Mouse (Mus musculus): Measurements from ENCODE around the gene Myrfl. TPM values are rescaled to one million over a fixed set of nuclear protein-coding genes. Genes with fewer than 3 reads are reported as not detected.
A peak's percentile ranks its signal among the peaks of the same experiment; 100 is the strongest.

Gene Myrfl
- total RNA-seq, 2 experiments from 2014 or later: 0.08 to 0.25 TPM

DNA sequence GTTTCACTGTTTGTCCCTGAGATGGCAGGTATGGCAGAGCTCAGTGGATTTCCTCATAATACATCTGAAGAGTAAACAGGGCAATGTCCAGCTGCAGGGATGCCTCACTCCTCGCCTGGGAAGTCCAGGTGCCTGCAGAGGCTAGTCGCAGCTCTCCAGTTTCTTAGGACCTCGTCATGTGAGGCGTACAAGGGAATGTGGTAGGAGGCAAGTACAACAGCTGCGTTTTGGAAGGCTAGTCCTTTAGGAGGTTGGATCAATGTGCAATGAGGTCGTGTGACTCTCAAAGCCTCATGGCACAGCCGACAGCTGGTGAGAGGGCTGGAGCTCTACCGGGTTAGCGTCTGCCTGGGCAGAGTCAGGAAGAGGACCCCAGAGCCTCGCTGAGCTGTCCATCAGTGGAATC, 7.8 kb upstream of the Myrfl start:
- no peak overlapping the region for H3K27ac ChIP-seq
- no peak overlapping the region for H3K4me3 ChIP-seq
- DNase-seq: no peak
- no peak for TF ChIP-seq CTCF (IDR thresholded peaks at IDR 0.05)
- intact Hi-C loops (cut with DNase I): no loop called here

DNA sequence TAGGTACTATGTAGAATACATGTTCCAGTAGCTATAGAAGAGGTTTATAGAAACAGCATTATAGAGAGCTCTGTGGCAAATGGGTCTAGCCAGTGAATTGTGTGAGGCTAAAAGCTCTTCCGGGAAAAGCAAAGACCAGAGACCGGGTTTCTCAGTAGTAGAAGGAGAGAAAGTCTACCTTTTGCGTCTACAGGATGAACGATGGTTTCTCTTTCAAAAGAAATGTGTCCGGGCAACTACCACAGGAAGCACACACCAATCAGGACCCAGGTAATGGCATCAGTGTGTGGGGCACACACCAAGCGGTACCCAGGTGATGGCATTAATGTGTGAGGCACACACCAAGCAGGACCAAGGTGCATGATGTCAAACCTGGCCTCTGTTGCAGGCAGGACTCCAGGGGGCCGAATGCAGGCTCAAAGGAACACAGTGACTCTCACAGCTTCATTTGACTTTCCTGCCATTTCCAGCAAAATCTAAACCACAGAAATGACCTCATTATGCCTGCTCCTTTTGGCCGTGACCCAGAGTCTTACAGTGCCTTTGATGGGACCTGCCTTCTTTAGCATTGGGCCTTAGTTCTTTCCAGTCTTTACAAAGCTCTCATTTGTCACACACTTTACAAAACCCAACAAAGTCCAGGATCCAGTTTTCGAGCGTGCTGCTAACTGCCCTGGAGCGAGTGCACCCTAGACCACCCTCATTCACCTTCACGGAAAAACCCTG, 1.4 kb downstream of the Myrfl start:
- no peak for TF ChIP-seq CTCF (IDR thresholded peaks at IDR 0.05)
- intact Hi-C loops (cut with DNase I): no loop called here
- DNase-seq: no peak
- Histone ChIP-seq H3K27ac (no peak overlapping the region), H3K4me3 (no peak overlapping the region)

DNA sequence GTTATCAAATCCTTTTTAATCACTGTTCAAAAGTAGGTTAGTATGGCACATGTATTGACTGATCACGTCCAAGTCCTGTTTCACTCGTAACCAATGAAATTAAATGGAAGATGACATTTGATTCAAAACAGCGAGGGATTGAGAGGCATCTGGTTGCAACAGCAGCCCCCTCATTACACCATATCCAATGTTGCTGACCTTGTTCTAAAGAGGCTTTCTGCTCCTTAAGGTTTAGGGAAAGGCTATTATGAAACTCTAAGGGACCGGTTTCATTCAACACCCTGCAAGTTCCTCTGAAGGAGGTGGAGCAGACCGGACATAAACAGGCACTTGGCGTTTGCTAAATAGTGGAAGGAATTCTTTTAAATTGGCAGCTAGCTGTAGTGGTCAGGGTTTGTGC, 2.2 kb downstream of the Myrfl start:
- no peak overlapping the region for H3K4me3 ChIP-seq
- no peak overlapping the region for H3K27ac ChIP-seq
- TF ChIP-seq CTCF (IDR thresholded peaks at IDR 0.05): no peak
- intact Hi-C loops (cut with DNase I): loop anchor here (5.0 kb wide), 1 partner anchor 562 kb away; no protein-coding TSS in a partner anchor
- no peak for DNase-seq

DNA sequence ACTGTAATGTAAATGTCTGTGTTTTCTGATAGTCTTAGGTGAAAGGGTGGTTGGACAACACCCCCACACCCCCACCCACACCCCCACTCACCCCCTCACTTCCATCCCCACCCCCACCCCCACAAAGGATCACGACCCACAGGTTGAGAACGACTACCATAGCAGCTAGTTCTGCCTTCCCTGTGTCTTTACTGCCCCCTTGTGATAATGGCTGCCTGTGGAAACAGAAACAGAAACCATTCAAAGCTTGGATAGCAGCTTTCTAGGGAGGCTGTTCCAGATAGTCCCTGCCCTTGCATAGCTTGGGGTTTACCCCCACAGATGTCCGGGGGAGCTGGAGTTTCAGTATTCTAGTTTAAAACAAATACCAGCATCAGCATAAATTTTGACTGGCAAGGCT, 3.0 kb downstream of the Myrfl start:
- DNase-seq: peak; percentile 22
- intact Hi-C loops (cut with DNase I): loop anchor here (5.0 kb wide), 1 partner anchor 561 kb away; no protein-coding TSS in a partner anchor
- TF ChIP-seq CTCF (IDR thresholded peaks at IDR 0.05): peak; percentile 55
- Histone ChIP-seq H3K4me3 (no peak overlapping the region), H3K27ac (no peak overlapping the region)

DNA sequence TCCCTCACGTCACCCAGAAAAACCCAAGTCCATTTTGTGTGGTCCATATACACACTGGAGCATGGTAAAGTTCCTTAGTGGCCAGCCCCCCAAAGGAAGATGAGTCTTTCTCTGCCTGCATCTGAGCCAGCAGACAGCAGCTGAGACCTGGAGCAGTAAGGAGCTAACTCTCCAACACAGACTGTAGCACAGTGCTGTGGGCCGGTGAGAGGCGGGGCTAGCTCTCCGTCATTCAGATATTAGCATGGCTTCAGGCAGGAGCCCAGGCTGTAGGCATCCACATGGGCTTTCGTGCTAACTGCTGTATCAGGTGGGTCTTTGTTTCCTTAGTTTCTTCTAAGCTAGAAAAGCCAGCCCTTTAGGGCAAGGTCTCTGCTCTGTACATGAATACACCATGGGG, 6.1 kb downstream of the Myrfl start:
- no peak for DNase-seq
- TF ChIP-seq CTCF (IDR thresholded peaks at IDR 0.05): no peak
- intact Hi-C loops (cut with DNase I): loop anchor here (5.0 kb wide), 1 partner anchor 558 kb away; no protein-coding TSS in a partner anchor

DNA sequence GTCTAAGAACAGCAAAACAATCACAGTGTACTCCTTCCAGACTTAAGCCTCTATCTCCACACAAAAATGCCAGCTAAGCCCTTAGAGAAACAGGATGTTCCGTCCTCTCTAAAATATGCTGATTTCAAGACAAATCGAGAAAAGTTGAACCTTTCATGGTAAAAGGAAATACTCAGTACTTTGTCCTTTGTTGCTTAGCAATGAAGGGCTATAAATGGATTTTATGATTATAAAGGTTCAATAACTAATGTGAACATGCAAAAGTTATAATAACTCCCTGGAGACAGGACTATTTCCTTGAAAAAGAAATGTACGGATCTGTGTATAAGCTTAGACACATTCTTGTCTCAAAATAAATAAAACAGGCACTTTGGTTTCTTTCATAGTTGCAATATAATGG, 12.2 kb downstream of the Myrfl start:
- no peak for DNase-seq
- no peak for TF ChIP-seq CTCF (IDR thresholded peaks at IDR 0.05)
- intact Hi-C loops (cut with DNase I): no loop called here
- H3K27ac ChIP-seq: no peak overlapping the region
- no peak overlapping the region for H3K4me3 ChIP-seq

More for the DNA sequence above, 6.1 kb downstream of the Myrfl start:
- H3K4me3 ChIP-seq: no peak overlapping the region
- no peak overlapping the region for H3K27ac ChIP-seq

DNA sequence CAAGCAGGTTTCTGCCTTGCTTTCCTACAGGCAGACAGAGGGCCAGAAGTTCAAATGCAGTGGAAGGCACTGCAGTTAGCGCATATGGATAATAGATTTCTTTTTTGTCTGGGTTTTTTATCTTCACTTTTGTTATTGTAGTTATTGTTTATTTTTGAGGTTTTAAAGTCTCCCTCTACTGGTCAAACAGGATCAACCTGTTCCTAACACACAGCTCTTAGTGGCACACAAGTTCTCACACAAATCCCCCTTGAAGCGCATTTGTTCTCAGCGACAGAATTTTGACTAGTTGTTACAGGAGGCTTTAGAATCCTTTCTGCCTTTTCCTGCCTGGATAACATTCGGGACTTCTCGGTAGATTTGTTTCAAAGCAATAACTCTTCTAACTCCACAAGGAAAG, 13.2 kb downstream of the Myrfl start:
- no peak for DNase-seq
- TF ChIP-seq CTCF (IDR thresholded peaks at IDR 0.05): peak; percentile 22
- intact Hi-C loops (cut with DNase I): no loop called here
- Histone ChIP-seq H3K27ac (no peak overlapping the region), H3K4me3 (no peak overlapping the region)

DNA sequence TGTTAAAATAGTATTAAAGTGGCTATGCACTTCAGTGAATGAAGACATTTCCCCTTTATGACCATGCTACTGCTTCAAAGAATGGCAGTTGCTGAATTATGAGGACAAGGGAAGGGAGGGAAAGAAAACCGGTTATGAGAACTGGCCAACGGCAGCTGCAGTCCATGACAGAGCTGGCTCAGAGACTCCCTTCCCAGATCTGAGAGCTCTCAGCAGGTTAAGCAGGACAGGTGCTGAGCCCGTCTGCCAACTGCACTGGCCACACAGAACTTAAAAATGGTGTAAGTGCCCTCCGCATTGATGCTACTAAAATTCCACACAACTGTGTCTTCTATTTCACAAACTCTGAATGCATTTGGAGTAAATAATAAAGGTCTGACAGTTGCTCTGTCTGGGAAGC, 19.3 kb downstream of the Myrfl start:
- Histone ChIP-seq H3K4me3 (no peak overlapping the region), H3K27ac (no peak overlapping the region)
- no peak for TF ChIP-seq CTCF (IDR thresholded peaks at IDR 0.05)
- intact Hi-C loops (cut with DNase I): no loop called here
- no peak for DNase-seq

DNA sequence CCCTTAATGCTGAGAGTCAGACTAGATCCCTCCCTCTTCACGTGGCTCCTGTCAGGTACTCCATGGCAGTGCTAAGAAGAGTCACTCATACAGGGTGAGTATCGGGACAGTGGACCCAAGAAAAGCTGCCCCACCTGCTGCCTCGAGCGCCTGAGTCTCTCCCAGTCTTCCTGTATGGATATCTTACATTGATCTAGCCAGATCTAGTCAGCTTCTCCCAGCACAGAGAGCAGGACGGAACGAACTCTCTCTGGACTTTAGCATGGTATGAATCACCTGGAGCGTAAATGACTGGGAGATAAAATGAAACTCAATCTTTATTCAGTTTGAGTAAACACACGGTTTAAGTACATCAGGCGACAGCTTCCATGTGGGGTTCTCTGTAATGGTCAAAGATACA, 22.2 kb downstream of the Myrfl start:
- H3K27ac ChIP-seq: no peak overlapping the region
- intact Hi-C loops (cut with DNase I): no loop called here

DNA sequence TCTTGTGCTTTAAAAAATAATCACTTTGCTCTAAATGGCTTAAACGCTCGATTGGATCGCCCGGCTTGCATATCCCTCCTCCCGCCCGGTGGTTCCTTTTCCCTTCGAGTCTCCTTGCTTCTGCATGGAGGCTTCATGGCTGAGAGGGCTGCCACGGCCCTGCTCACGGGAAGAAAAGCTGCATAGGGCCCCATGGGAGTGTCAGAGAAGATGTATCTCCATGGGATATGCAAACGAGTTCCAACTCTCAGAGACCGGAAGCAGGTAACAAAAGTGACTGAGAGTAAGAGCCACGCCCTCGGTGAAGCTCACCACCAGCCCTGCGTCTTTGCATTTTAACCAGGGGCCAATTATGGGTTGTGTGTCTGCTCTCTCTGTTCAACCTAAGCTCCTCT, 24.7 kb downstream of the Myrfl start:
- TF ChIP-seq CTCF (IDR thresholded peaks at IDR 0.05): no peak
- intact Hi-C loops (cut with DNase I): no loop called here
- Histone ChIP-seq H3K4me3 (no peak overlapping the region), H3K27ac (no peak overlapping the region)
- DNase-seq: no peak

More for the DNA sequence above, 22.2 kb downstream of the Myrfl start:
- no peak for DNase-seq
- no peak overlapping the region for H3K4me3 ChIP-seq
- TF ChIP-seq CTCF (IDR thresholded peaks at IDR 0.05): no peak

DNA sequence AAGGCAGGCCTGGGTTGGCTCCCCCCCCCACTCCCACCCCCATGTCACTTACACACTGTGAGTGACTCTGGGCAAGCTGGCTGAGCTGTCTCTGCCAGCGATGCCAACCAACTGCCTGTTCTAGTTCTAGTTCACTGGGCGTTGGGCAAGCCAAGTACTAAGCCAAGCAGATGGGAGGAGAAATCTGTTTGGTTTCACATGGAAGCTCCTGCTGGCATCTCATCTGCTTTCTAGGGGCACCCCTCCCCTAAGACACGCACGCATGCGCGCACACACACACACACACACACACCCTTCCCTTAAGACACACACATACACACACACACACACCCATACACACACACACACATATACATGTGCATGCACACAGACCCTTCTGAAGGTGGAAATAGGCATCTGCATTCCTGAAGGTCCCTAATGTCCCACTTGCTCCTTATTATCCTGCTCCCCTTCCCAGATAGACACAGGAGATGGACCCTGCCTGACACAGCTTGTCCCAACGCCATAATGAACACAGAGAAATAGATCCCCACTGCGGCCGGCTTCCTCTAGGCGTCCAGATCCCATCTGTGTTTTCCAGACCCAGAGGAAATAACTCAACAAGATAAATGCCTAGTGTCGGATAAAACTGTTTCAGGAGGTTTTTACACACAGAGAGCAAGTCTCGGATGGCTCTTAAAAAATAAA, 25.2 kb downstream of the Myrfl start:
- no peak overlapping the region for H3K4me3 ChIP-seq
- H3K27ac ChIP-seq: no peak overlapping the region
- intact Hi-C loops (cut with DNase I): no loop called here
- TF ChIP-seq CTCF (IDR thresholded peaks at IDR 0.05): no peak
- DNase-seq: no peak

DNA sequence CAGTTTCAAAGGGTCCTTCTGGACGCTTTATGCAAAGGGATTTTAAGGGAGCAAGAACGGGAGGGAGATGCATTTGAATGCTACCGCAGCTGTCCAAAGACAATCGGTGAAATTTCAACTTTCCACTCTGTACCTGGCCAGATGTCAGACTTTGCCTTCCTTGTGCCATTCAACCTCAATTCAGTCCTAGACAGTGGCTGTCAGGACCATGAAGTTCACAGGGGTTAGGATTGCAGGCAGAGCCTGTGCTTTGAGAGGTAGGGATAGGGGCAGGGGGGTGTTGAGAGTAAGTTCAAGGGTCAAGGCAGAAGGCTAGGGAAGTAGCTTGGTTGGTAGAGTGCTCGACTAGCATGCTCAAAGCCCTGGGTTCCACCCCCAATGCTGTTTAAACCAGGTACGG, 25.9 kb downstream of the Myrfl start:
- no peak overlapping the region for H3K27ac ChIP-seq
- no peak for TF ChIP-seq CTCF (IDR thresholded peaks at IDR 0.05)
- H3K4me3 ChIP-seq: no peak overlapping the region
- no peak for DNase-seq
- intact Hi-C loops (cut with DNase I): no loop called here

DNA sequence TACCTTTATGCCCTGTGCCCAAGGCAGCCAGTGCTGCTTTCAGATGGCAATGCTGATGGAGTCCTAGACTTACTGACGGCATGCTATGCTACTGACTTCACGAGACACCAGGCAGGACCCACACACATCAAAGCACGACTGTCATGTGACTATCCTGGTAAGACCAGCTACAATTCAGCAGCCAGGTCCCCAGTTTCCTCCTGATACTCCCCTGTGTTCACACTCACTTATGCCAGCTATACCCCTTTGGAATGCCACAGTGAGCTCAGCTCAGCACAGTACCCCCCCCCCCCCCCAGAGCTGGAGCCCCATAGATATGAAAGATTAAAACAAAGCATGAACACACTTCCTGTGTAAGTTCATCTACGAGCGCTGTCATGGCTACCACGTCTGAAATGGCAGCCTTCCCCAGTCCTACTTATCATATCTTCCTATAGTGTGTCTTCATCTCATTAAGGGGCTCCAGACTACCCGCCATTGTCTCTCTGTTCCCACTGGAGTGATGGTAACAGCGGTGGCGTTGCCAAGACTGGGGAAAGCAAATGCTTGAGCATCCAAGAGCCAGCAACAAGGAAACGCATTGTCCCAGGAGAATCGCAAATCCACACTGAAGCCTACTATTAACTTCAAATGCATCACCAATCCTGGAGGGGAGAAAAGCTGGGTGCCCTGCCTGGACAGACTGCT, 43.4 kb downstream of the Myrfl start:
- Histone ChIP-seq H3K27ac (no peak overlapping the region), H3K4me3 (no peak overlapping the region)
- DNase-seq: no peak
- TF ChIP-seq CTCF (IDR thresholded peaks at IDR 0.05): no peak
- intact Hi-C loops (cut with DNase I): no loop called here
